Mouse (Mus musculus) heart, adult 2 months (tissue): ENCODE results near the gene Taar7b. TPM values are rescaled to one million over a fixed set of nuclear protein-coding genes. Genes with fewer than 3 reads are reported as not detected.

Experiments used
- DNase-seq, 2 experiments: peaks; one replicate each; pipeline ENCODE4 v3.0.0; 2021
- H3K27ac ChIP-seq: fragments of 200-600 bp; 2 replicates; pipeline ENCODE4 v1.8.1; 2022
- H3K27me3 ChIP-seq: fragments of 200-500 bp; 2 replicates; pipeline ENCODE4 v1.6.1; 2012; ENCODE audit warnings: mild to moderate bottlenecking, low read length, inconsistent platforms, mixed read lengths; ENCODE audit not compliant: control insufficient read depth, insufficient read depth
- H3K36me3 ChIP-seq: fragments of 200-500 bp; 2 replicates; pipeline ENCODE4 v1.6.1; 2012; ENCODE audit warnings: low read length, inconsistent platforms; ENCODE audit not compliant: control insufficient read depth, insufficient read depth
- H3K4me1 ChIP-seq: fragments of 200-500 bp; 2 replicates; pipeline ENCODE4 v1.6.1; 2011; ENCODE audit warnings: low read length; ENCODE audit not compliant: control insufficient read depth, insufficient read depth
- H3K4me3 ChIP-seq: fragments of 200-600 bp; 2 replicates; pipeline ENCODE4 v1.8.1; 2022
- H3K79me2 ChIP-seq: fragments of 200-500 bp; replicated peaks from 2 replicates; pipeline ENCODE4 v1.6.1; 2012; ENCODE audit warnings: mild to moderate bottlenecking, inconsistent platforms, low read length, moderate library complexity, mixed read lengths; ENCODE audit not compliant: control insufficient read depth, insufficient read depth
- H3K9ac ChIP-seq: fragments of 200-500 bp; 2 replicates; pipeline ENCODE4 v1.6.1; 2012; ENCODE audit warnings: low read depth, mild to moderate bottlenecking, control low read depth, inconsistent platforms, low read length, mixed read lengths
- CTCF ChIP-seq: fragments of 200-600 bp; IDR thresholded peaks from 2 replicates; pipeline ENCODE4 v1.8.1; 2022; ENCODE audit warnings: antibody characterized with exemption, mild to moderate bottlenecking, moderate library complexity
- EP300 ChIP-seq: fragments of 200-500 bp; IDR thresholded peaks from 2 replicates; pipeline ENCODE4 v1.6.1; 2011; ENCODE audit warnings: low read depth, low read length, control low read depth; ENCODE audit not compliant: insufficient read depth
- POLR2A ChIP-seq: fragments of 200-500 bp; IDR thresholded peaks from 2 replicates; pipeline ENCODE4 v1.6.1; 2011; ENCODE audit warnings: mild to moderate bottlenecking, low read depth, low read length, control low read depth; ENCODE audit not compliant: insufficient read depth
- WGBS: fragments of 180-500 bp; shearing (Covaris S2); methylation state at CpG from one replicate; pipeline ENCODE4 v1.1.7; 2018; 5-methylcytosine and 5-hydroxymethylcytosine counted together
- intact Hi-C: fragments of 180-260 bp; cut with DNase I; formaldehyde crosslinking; loops from one replicate; pipeline ENCODE4 v1.15.1; 2025
- long read RNA-seq: library from polyadenylated mRNA; stranded (forward); transcript quantifications from one replicate; pipeline ENCODE4 v2.0.0, GENCODE M21; 2021
- polyA plus RNA-seq: library from polyadenylated mRNA; depleted of rRNA; stranded (reverse); fragments of >200 nt; gene quantifications from 2 replicates; pipeline ENCODE4 v1.2.3, GENCODE M21; 2012; rRNA removed
- total RNA-seq, 2 experiments: library from RNA; stranded (reverse); gene quantifications; 2 replicates each; pipeline ENCODE4 v1.2.3; 2021

Taar7b gene
- total RNA-seq = not detected
- polyA plus RNA-seq = not detected in 2 replicates
- long read RNA-seq = 0 reads

- no peaks in the 10 kb centered on the region for H3K27me3 ChIP-seq
- H3K4me1 ChIP-seq = no peaks in the 10 kb centered on the region
- no peak for TF ChIP-seq EP300
- no peak for TF ChIP-seq CTCF
- no peak for TF ChIP-seq POLR2A
- H3K36me3 ChIP-seq = no peaks in the 10 kb centered on the region
- H3K9ac ChIP-seq = no peak within 1 kb of the TSS
- H3K4me3 ChIP-seq = no peak within 1 kb of the TSS
- intact Hi-C loops = no loop called here
- DNase-seq = no peak
- no peak within 1 kb of the TSS for H3K27ac ChIP-seq
- H3K79me2 ChIP-seq = no peaks in the 10 kb centered on the region
- 65% methylated on average over 1 of the region's 1 CpGs for WGBS
These were observed at the start of gene Taar7b for GRCm38 (mm10) chr10:23999639-24000038. Gene Taar7b (plus strand): TSS chr10:23999939.

GRCm38 (mm10) chr10:23951714-23952113 lies 48.0 kb upstream of the Taar7b start:
- Histone ChIP-seq H3K9ac (no peak overlapping the region), H3K27ac (no peak overlapping the region), H3K4me3 (no peak overlapping the region), H3K4me1 (no peaks in the 10 kb centered on the region), H3K79me2 (no peaks in the 10 kb centered on the region), H3K36me3 (no peaks in the 10 kb centered on the region), H3K27me3 (no peaks in the 10 kb centered on the region)
- TF ChIP-seq CTCF (no peak), EP300 (no peak), POLR2A (no peak)
- no peak for DNase-seq
- 73% methylated on average over 6 of the region's 6 CpGs for WGBS
- intact Hi-C loops = no loop called here

GRCm38 (mm10) chr10:23959071-23959470 lies 40.7 kb upstream of the Taar7b start:
- no peaks in the 10 kb centered on the region for H3K27me3 ChIP-seq
- intact Hi-C loops = no loop called here
- TF ChIP-seq CTCF (no peak), EP300 (no peak), POLR2A (no peak)
- H3K9ac ChIP-seq = no peak overlapping the region
- H3K79me2 ChIP-seq = no peaks in the 10 kb centered on the region
- no peaks in the 10 kb centered on the region for H3K36me3 ChIP-seq
- H3K4me1 ChIP-seq = no peaks in the 10 kb centered on the region
- no peak for DNase-seq
- WGBS = 42% methylated on average over 3 of the region's 3 CpGs
- no peak overlapping the region for H3K4me3 ChIP-seq
- H3K27ac ChIP-seq = no peak overlapping the region

GRCm38 (mm10) chr10:23960444-23960915 lies 39.3 kb upstream of the Taar7b start, which contains the start of gene Taar4:
Gene Taar4 (plus strand): TSS chr10:23960494.
- Histone ChIP-seq H3K27me3 (no peaks in the 10 kb centered on the region), H3K27ac (no peak within 1 kb of the TSS), H3K4me1 (no peaks in the 10 kb centered on the region), H3K36me3 (no peaks in the 10 kb centered on the region), H3K4me3 (no peak within 1 kb of the TSS), H3K79me2 (no peaks in the 10 kb centered on the region), H3K9ac (no peak within 1 kb of the TSS)
- intact Hi-C loops = no loop called here
- no peak for DNase-seq
- TF ChIP-seq POLR2A (no peak), EP300 (no peak), CTCF (no peak)
- 88% methylated on average over 13 of the region's 13 CpGs for WGBS

- Histone ChIP-seq H3K4me3 (no peak overlapping the region), H3K9ac (no peak overlapping the region), H3K27me3 (no peaks in the 10 kb centered on the region), H3K4me1 (no peaks in the 10 kb centered on the region), H3K27ac (no peak overlapping the region), H3K79me2 (no peaks in the 10 kb centered on the region), H3K36me3 (no peaks in the 10 kb centered on the region)
- TF ChIP-seq POLR2A (no peak), EP300 (no peak), CTCF (no peak)
- intact Hi-C loops = no loop called here
- no peak for DNase-seq
- WGBS = 21% methylated on average over 3 of the region's 3 CpGs
These were observed 36.3 kb upstream of the Taar7b start for GRCm38 (mm10) chr10:23963444-23963843.

GRCm38 (mm10) chr10:23964921-23965610 lies 34.7 kb upstream of the Taar7b start:
- H3K27ac ChIP-seq = no peak overlapping the region
- no peaks in the 10 kb centered on the region for H3K79me2 ChIP-seq
- H3K36me3 ChIP-seq = no peaks in the 10 kb centered on the region
- H3K4me3 ChIP-seq = no peak overlapping the region
- no peak for DNase-seq
- TF ChIP-seq POLR2A (no peak), EP300 (no peak), CTCF (no peak)
- no peaks in the 10 kb centered on the region for H3K27me3 ChIP-seq
- 73% methylated on average over 6 of the region's 6 CpGs for WGBS
- H3K9ac ChIP-seq = no peak overlapping the region
- H3K4me1 ChIP-seq = no peaks in the 10 kb centered on the region
- intact Hi-C loops = no loop called here
